ENCODE assay signal across 8 mouse cellular contexts in genomic region chr12:54313211-54313845, GRCm38 (mm10).
DNase-seq lines count a peak whose midpoint lies in the region; ATAC-seq and TF ChIP-seq lines count a peak whose summit lies in the region.

No protein-coding gene starts in this region.

- H3K36me3 ChIP-seq in hindbrain, embryonic 11.5 days (ENCODE audit: control insufficient read depth, insufficient read depth, low read length): no peaks in the 10 kb centered on the region

- under 1% methylated on average over 20 of the region's 20 CpGs for WGBS in hindbrain, embryonic 11.5 days

- no peaks in the 10 kb centered on the region for H3K9me3 ChIP-seq in hindbrain, embryonic 11.5 days (ENCODE audit: control insufficient read depth, low read length)

- peak; percentile 72 for ATAC-seq in hindbrain, embryonic 11.5 days (ENCODE audit: low FRiP score)

- intact Hi-C loops in left cerebral cortex, adult 2 months (cut with DNase I): no loop called here

- peak overlapping the region; percentile 51 for H3K9ac ChIP-seq in hindbrain, embryonic 11.5 days (ENCODE audit: low read depth, low read length)

- peak; percentile 49 for DNase-seq in MN1 (ENCODE audit: low spot score)
- DNase-seq in cerebellum, adult 9-10 months: peak; percentile 39
- peak; percentile 19 to 23 for DNase-seq in frontal cortex, postnatal 14 days (ENCODE audit: low spot score in 2 of 2)
- DNase-seq in hindbrain, embryonic 11.5 days (ENCODE audit: low spot score): peak; percentile 66
- peak; percentile 46 to 65 for DNase-seq in left cerebral cortex, adult 2 months (ENCODE audit: extremely low spot score in 1 of 2, low spot score in 2 of 2)
- peak; percentile 37 for DNase-seq in lung, postnatal 36 days
- DNase-seq in right cerebral cortex, adult 18-20 months: peak; percentile 66
- DNase-seq in urinary bladder, adult 2 months (ENCODE audit: low spot score): peak; percentile 59

- H3K4me3 ChIP-seq in hindbrain, embryonic 11.5 days (ENCODE audit: low read depth, low read length): peak overlapping the region; percentile 34
- H3K4me3 ChIP-seq in left cerebral cortex, adult 2 months: peak overlapping the region; percentile 40

- peak overlapping the region; percentile 83 for H3K4me2 ChIP-seq in hindbrain, embryonic 11.5 days (replicated peaks; ENCODE audit: low read depth, low read length)

- peaks cover 7% of the 10 kb centered on the region; the same call in 1 of the 2 replicates for H3K4me1 ChIP-seq in hindbrain, embryonic 11.5 days (replicated peaks; ENCODE audit: control insufficient read depth, insufficient read depth, low read length)

- H3K27me3 ChIP-seq in hindbrain, embryonic 11.5 days (ENCODE audit: control insufficient read depth, insufficient read depth, low read length): peaks cover 4% of the 10 kb centered on the region

- no peak for TF ChIP-seq CTCF in left cerebral cortex, adult 2 months (IDR thresholded peaks at IDR 0.05)

- H3K27ac ChIP-seq in hindbrain, embryonic 11.5 days (ENCODE audit: low read depth, low read length): no peak overlapping the region
- H3K27ac ChIP-seq in left cerebral cortex, adult 2 months: peak overlapping the region; percentile 40
